Mouse (Mus musculus) liver, embryonic 11.5 days (tissue): ENCODE data around the gene Nfkb1. TPM values are rescaled to one million over a fixed set of nuclear protein-coding genes. Genes with fewer than 3 reads are reported as not detected.

Source experiments
- polyA plus RNA-seq: library from polyadenylated mRNA; unstranded; fragments of >200 nt; fragmentation: Nextera tagmentation; extraction: Ambion mirVana; gene quantifications from 2 replicates; pipeline ENCODE4 v1.2.1, GENCODE M21; 2014

Gene Nfkb1
- polyA plus RNA-seq, 1 experiment from 2014 or later = 27.8 TPM

Other genes with a start within 250 kb of the Nfkb1 start
- gene Manba, start 205.9 kb downstream of the Nfkb1 start, polyA plus RNA-seq = 9.7 TPM in 2 replicates
- gene Slc39a8, start 133.7 kb upstream of the Nfkb1 start, polyA plus RNA-seq = 106 and 114 TPM in 2 replicates